Mouse (Mus musculus): ENCODE data around the gene Tbc1d7. TPM values are rescaled to one million over a fixed set of nuclear protein-coding genes. Genes with fewer than 3 reads are reported as not detected.

The Tbc1d7 gene
- polyA plus RNA-seq, 1 experiment from 2014 or later: 54.3 TPM

DNA sequence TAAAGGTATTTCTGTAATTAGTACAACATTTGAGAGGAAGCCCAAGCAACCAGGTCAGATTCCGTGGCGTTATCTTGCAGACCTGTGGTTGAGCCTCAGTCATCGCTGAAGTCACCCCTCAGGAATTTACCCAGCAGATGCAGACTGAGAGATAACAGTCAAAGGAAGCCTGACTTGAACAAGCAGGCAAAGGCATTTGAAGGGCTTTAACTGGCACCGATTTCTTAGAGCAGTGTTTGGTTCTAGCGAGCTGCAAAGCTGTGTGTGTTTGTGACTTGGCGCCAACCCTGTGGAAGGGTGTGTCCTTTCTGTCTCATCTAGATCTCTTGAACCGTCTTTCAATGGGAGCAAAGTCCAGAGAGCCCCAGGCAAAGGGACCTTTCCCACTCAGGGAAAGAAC lies 22.0 kb upstream of the Tbc1d7 start:
- WGBS: 36% methylated on average over 7 of the region's 7 CpGs
- Histone ChIP-seq H3K4me2 (no peak overlapping the region), H3K9me3 (no peaks in the 10 kb centered on the region), H3K9ac (no peak overlapping the region), H3K27ac (no peak overlapping the region), H3K36me3 (no peaks in the 10 kb centered on the region), H3K27me3 (no peaks in the 10 kb centered on the region), H3K4me1 (peaks cover 12% of the 10 kb centered on the region), H3K4me3 (no peak overlapping the region)
- no peak; the same call in 1 of the 2 replicates for ATAC-seq (ENCODE audit: insufficient number of reproducible peaks, insufficient read depth, low FRiP score, low TSS enrichment, low read depth)

DNA sequence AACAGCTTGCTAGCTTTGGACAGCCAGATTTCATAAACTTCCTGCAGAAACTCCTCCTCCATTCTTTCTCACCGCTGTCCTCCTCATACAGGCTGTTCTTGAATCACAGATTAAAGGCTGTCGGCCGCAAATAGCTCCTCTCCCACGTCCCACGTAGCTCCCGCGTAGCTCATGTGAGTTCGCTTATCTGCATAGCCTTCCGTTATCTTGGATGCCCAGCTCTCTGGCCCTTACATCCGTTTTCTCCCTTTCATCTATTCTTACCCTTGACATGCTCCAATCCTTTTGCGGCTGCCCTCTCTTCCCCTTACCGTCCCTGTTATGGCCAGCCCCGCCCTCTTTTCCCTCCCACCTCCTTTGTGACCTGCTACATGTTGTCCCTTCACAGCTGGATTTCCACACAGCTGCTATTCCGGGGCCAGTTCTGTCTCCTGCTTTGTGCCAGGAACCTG lies 20.5 kb upstream of the Tbc1d7 start:
- Histone ChIP-seq H3K36me3 (no peaks in the 10 kb centered on the region), H3K4me2 (peak overlapping the region; percentile 38), H3K27me3 (no peaks in the 10 kb centered on the region), H3K27ac (no peak overlapping the region), H3K9ac (no peak overlapping the region; the same call in 1 of the 2 replicates), H3K9me3 (no peaks in the 10 kb centered on the region), H3K4me3 (0 out of 2 replicates have a peak overlapping the region, but pooled peaks have one; percentile 6), H3K4me1 (peaks cover 12% of the 10 kb centered on the region)
- no peak for ATAC-seq (ENCODE audit: insufficient number of reproducible peaks, insufficient read depth, low FRiP score, low TSS enrichment, low read depth)
- WGBS: 24% methylated on average over 14 of the region's 14 CpGs

GRCm38 (mm10) chr13:43191290-43191689 lies 20.0 kb upstream of the Tbc1d7 start:
- no peaks in the 10 kb centered on the region for H3K27me3 ChIP-seq
- H3K4me2 ChIP-seq: no peak overlapping the region
- no peak overlapping the region for H3K9ac ChIP-seq
- no peak for ATAC-seq (ENCODE audit: insufficient number of reproducible peaks, insufficient read depth, low FRiP score, low TSS enrichment, low read depth)
- H3K27ac ChIP-seq: no peak overlapping the region
- peaks cover 12% of the 10 kb centered on the region for H3K4me1 ChIP-seq
- no peaks in the 10 kb centered on the region for H3K9me3 ChIP-seq
- H3K4me3 ChIP-seq: no peak overlapping the region
- no peaks in the 10 kb centered on the region for H3K36me3 ChIP-seq
- WGBS: 26% methylated on average over 2 of the region's 2 CpGs

DNA sequence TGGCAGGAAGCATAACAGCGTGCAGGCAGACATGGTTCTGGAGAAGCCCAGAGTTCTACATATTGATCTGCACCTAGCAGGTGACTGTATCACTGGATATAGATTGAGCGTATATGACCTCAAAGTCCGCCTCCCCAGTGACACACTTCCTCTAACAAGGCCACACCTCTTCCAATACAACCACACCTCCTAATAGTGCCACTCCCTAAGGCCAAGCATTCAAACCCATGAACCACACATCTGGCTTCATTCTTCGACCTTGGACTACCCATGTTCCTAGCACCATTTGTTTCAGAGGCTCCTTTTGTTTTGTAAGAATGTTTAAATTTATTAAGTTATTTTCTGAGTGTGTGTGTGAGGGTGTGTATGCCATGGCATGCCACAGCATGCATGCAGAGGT lies 16.4 kb upstream of the Tbc1d7 start:
- 91% methylated on average over 4 of the region's 4 CpGs for WGBS
- no peak for ATAC-seq (ENCODE audit: insufficient number of reproducible peaks, insufficient read depth, low FRiP score, low TSS enrichment, low read depth)

DNA sequence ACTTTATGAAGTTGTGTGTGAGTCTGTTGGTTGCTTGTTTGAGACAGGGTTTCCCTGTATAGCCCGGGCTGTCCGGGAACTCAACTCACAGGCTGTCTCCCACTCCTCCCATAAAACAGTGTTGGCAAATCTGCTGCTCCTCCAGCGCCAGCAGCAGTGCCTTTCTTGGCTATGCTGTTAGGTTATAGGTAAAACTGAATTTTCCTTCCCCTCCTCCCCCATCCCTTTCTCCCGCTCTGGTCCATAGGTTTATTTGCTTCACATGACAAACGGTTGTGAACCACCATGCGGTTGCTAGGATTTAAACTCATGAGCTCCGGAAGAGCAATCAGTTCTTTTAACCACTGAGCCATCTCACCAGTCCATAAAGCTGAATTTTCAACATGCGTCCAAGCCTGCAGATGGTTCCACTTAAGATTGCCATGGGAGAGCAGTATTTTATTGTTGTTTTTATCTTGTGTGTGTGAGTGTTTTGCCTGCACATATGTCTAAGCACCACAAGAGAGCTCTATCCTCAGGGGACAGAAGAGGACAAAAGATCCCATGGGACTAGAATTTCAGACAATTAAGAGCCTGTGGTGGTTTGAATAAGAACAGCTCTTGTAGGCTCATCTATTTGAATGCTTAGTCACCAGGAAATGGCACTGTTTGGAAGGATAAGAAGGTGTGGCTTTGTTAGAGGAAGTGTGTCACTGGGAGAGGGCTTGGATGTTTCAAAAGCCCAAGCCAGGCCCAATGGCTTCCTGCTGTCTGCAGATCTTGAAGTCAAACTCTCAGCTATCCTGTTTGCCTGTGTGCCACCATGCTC lies 12.2 kb upstream of the Tbc1d7 start:
- WGBS: 31% methylated on average over 8 of the region's 8 CpGs
- Histone ChIP-seq H3K9ac (peak overlapping the region; percentile 54), H3K9me3 (no peaks in the 10 kb centered on the region), H3K36me3 (no peaks in the 10 kb centered on the region), H3K27me3 (0 out of 2 replicates have a peak, but pooled peaks cover 13% of the 10 kb centered on the region), H3K4me3 (peak overlapping the region; percentile 40), H3K4me1 (peaks cover 11% of the 10 kb centered on the region), H3K27ac (peak overlapping the region; percentile 17; the same call in 1 of the 2 replicates), H3K4me2 (peak overlapping the region; percentile 55)
- ATAC-seq (ENCODE audit: insufficient number of reproducible peaks, insufficient read depth, low FRiP score, low TSS enrichment, low read depth): peak; percentile 38; the same call in 1 of the 2 replicates

More for the DNA sequence above, 16.4 kb upstream of the Tbc1d7 start:
- Histone ChIP-seq H3K9me3 (no peaks in the 10 kb centered on the region), H3K27ac (no peak overlapping the region), H3K4me1 (peaks cover 16% of the 10 kb centered on the region), H3K4me3 (no peak overlapping the region), H3K36me3 (no peaks in the 10 kb centered on the region), H3K9ac (no peak overlapping the region), H3K4me2 (no peak overlapping the region), H3K27me3 (no peaks in the 10 kb centered on the region)

DNA sequence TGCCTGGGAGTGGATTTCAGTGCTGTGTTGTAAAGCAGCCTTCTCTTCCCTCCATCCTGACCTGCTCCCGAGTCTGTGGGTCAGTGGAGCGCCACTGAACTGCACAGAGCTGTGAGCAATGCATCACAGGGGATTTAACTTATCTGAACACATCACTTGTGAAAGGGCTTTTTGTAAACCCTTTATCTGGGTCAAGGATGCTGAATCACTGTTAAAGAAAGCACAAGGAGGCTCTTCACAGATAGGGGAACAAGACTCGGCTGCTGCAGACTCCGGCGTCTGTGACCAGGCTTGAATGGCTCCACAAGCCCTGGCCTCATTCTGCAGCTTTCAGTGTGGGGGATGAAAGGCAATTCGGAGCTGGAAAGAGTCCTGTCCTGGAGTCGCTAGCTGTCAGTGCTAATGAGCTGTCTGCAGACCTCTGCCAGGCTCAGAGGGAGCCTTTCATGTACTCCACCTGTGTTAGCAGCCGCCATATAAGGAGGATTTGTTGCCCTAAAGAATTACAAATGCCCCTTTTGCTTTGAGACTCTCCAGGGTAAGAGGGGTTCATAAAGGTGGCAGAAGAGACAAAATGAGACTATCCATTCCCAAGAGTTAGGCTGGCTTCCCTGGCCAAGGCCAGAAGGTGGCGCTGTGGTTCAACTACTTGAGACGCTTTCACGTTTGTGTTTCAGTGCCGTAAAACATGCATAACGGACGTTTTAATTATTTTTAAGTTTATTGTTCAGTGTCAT lies 11.3 kb upstream of the Tbc1d7 start:
- H3K4me1 ChIP-seq: peaks cover 11% of the 10 kb centered on the region
- no peaks in the 10 kb centered on the region for H3K9me3 ChIP-seq
- peak overlapping the region; percentile 54 for H3K9ac ChIP-seq
- no peaks in the 10 kb centered on the region for H3K36me3 ChIP-seq
- WGBS: 25% methylated on average over 14 of the region's 14 CpGs
- 0 out of 2 replicates have a peak, but pooled peaks cover 13% of the 10 kb centered on the region for H3K27me3 ChIP-seq
- 0 out of 2 replicates have a peak overlapping the region, but pooled peaks have one; percentile 17 for H3K27ac ChIP-seq
- ATAC-seq (ENCODE audit: insufficient number of reproducible peaks, insufficient read depth, low FRiP score, low TSS enrichment, low read depth): no peak
- peak overlapping the region; percentile 55 for H3K4me2 ChIP-seq
- peak overlapping the region; percentile 40 for H3K4me3 ChIP-seq

- H3K27me3 ChIP-seq: 0 out of 2 replicates have a peak, but pooled peaks cover 13% of the 10 kb centered on the region
- WGBS: 54% methylated on average over 7 of the region's 7 CpGs
- no peak overlapping the region for H3K4me2 ChIP-seq
- no peak overlapping the region for H3K4me3 ChIP-seq
- H3K9ac ChIP-seq: no peak overlapping the region
- H3K9me3 ChIP-seq: no peaks in the 10 kb centered on the region
- H3K27ac ChIP-seq: no peak overlapping the region
- no peak for ATAC-seq (ENCODE audit: insufficient number of reproducible peaks, insufficient read depth, low FRiP score, low TSS enrichment, low read depth)
- H3K36me3 ChIP-seq: no peaks in the 10 kb centered on the region
- H3K4me1 ChIP-seq: peaks cover 11% of the 10 kb centered on the region
Observed at GRCm38 (mm10) chr13:43181104-43181503, 9.8 kb upstream of the Tbc1d7 start.

- no peak overlapping the region for H3K27ac ChIP-seq
- no peaks in the 10 kb centered on the region for H3K36me3 ChIP-seq
- 0 out of 2 replicates have a peak, but pooled peaks cover 12% of the 10 kb centered on the region for H3K27me3 ChIP-seq
- H3K4me1 ChIP-seq: 0 out of 2 replicates have a peak, but pooled peaks cover under 1% of the 10 kb centered on the region
- H3K4me3 ChIP-seq: no peak overlapping the region
- H3K4me2 ChIP-seq: no peak overlapping the region
- 90% methylated on average over 7 of the region's 7 CpGs for WGBS
- H3K9ac ChIP-seq: no peak overlapping the region
- no peaks in the 10 kb centered on the region for H3K9me3 ChIP-seq
- ATAC-seq (ENCODE audit: insufficient number of reproducible peaks, insufficient read depth, low FRiP score, low TSS enrichment, low read depth): no peak
Observed at GRCm38 (mm10) chr13:43177317-43177716, 6.0 kb upstream of the Tbc1d7 start.

- Histone ChIP-seq H3K27me3 (0 out of 2 replicates have a peak, but pooled peaks cover 5% of the 10 kb centered on the region), H3K36me3 (no peaks in the 10 kb centered on the region), H3K9ac (no peak overlapping the region), H3K4me3 (no peak overlapping the region), H3K9me3 (no peaks in the 10 kb centered on the region), H3K4me1 (peaks cover 7% of the 10 kb centered on the region), H3K27ac (no peak overlapping the region), H3K4me2 (no peak overlapping the region)
- 93% methylated on average over 3 of the region's 3 CpGs for WGBS
- no peak for ATAC-seq (ENCODE audit: insufficient number of reproducible peaks, insufficient read depth, low FRiP score, low TSS enrichment, low read depth)
Observed at GRCm38 (mm10) chr13:43176676-43177075, 5.4 kb upstream of the Tbc1d7 start.

- H3K27ac ChIP-seq: no peak overlapping the region
- H3K9me3 ChIP-seq: no peaks in the 10 kb centered on the region
- H3K9ac ChIP-seq: no peak overlapping the region
- no peak overlapping the region; the same call in 1 of the 2 replicates for H3K4me2 ChIP-seq
- H3K4me3 ChIP-seq: no peak overlapping the region
- H3K36me3 ChIP-seq: 0 out of 2 replicates have a peak, but pooled peaks cover 2% of the 10 kb centered on the region
- no peaks in the 10 kb centered on the region for H3K27me3 ChIP-seq
- ATAC-seq (ENCODE audit: insufficient number of reproducible peaks, insufficient read depth, low FRiP score, low TSS enrichment, low read depth): no peak
- peaks cover 8% of the 10 kb centered on the region for H3K4me1 ChIP-seq
- WGBS: 14% methylated on average over 9 of the region's 9 CpGs
Observed at GRCm38 (mm10) chr13:43173262-43173661, 2.0 kb upstream of the Tbc1d7 start.

DNA sequence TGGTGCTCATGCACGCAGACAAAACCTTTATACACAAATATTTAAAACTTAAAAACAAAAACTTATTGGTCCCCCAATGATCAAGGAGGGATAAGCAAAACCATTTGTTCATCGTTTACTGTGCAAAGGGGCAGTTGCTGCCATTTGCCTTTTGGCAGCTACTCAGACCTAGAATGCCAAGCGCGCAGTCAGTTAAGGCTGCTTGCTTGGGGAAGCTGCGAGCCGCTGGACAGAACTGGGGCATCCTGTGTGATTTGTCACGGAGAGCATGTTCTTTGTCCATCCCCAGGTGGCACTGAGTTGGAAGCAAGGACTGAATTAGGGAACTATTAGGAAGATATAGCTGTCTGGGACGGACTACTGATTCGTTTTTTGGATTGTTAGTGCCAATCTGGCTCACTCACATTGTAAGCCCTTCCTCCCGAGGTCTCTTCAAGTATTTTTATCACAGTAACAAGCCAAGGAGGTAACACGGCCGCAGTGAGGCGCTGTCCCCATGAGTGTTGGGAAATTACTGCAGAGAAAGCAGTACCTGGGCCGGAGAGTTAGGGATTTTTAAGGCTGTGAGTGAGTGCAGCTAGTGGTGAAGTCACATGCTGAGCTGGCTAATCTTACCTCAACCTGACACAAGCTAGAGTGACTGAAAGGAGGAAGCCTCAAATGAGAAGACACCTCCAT lies 874 bp upstream of the Tbc1d7 start:
- peak overlapping the region; percentile 81; the same call in 1 of the 2 replicates for H3K27ac ChIP-seq
- 0 out of 2 replicates have a peak, but pooled peaks cover 4% of the 10 kb centered on the region for H3K36me3 ChIP-seq
- peaks cover 8% of the 10 kb centered on the region for H3K4me1 ChIP-seq
- peak overlapping the region; percentile 70 for H3K4me3 ChIP-seq
- H3K9ac ChIP-seq: peak overlapping the region; percentile 89
- WGBS: 38% methylated on average over 14 of the region's 14 CpGs
- H3K27me3 ChIP-seq: no peaks in the 10 kb centered on the region
- H3K9me3 ChIP-seq: no peaks in the 10 kb centered on the region
- no peak for ATAC-seq (ENCODE audit: insufficient number of reproducible peaks, insufficient read depth, low FRiP score, low TSS enrichment, low read depth)
- peak overlapping the region; percentile 67 for H3K4me2 ChIP-seq

Data from embryonic facial prominence, embryonic 13.5 days (tissue).